Mouse (Mus musculus) lung, adult 2 months (tissue): ENCODE data around the gene Cep57l1. TPM values are rescaled to one million over a fixed set of nuclear protein-coding genes. Genes with fewer than 3 reads are reported as not detected.
A peak's percentile ranks its signal among the peaks of the same experiment; 100 is the strongest.

Experiments
- DNase-seq: peaks from one replicate; pipeline ENCODE4 v3.0.0; 2022
- H3K4me1 ChIP-seq: fragments of 200-500 bp; 2 replicates; pipeline ENCODE4 v1.6.1; 2011; ENCODE audit warnings: low read length; ENCODE audit not compliant: control insufficient read depth, insufficient read depth
- H3K4me3 ChIP-seq: fragments of 200-500 bp; replicated peaks from 2 replicates; pipeline ENCODE3; 2011; ENCODE audit warnings: low read depth, mild to moderate bottlenecking, control low read depth, low read length; ENCODE audit errors: extremely low read depth
- CTCF ChIP-seq: fragments of 200-500 bp; IDR thresholded peaks from 2 replicates; pipeline ENCODE4 v1.5.1; 2011; ENCODE audit warnings: mild to moderate bottlenecking, low read length, control low read depth; ENCODE audit not compliant: insufficient read depth
- POLR2A ChIP-seq: fragments of 200-500 bp; IDR thresholded peaks from 2 replicates; pipeline ENCODE4 v1.6.1; 2011; ENCODE audit warnings: low read depth, mild to moderate bottlenecking, control low read depth, low read length, borderline replicate concordance; ENCODE audit errors: extremely low read depth
- WGBS: fragments of 180-500 bp; shearing (Covaris S2); methylation state at CpG from one replicate; pipeline ENCODE4 v1.1.7; 2018; 5-methylcytosine and 5-hydroxymethylcytosine counted together
- polyA plus RNA-seq: library from polyadenylated mRNA; depleted of rRNA; stranded (reverse); fragments of >200 nt; gene quantifications from 2 replicates; pipeline ENCODE4 v1.2.3, GENCODE M21; 2012; rRNA removed

Cep57l1 gene
- 0.79 and 1.4 TPM in 2 replicates for polyA plus RNA-seq

DNA sequence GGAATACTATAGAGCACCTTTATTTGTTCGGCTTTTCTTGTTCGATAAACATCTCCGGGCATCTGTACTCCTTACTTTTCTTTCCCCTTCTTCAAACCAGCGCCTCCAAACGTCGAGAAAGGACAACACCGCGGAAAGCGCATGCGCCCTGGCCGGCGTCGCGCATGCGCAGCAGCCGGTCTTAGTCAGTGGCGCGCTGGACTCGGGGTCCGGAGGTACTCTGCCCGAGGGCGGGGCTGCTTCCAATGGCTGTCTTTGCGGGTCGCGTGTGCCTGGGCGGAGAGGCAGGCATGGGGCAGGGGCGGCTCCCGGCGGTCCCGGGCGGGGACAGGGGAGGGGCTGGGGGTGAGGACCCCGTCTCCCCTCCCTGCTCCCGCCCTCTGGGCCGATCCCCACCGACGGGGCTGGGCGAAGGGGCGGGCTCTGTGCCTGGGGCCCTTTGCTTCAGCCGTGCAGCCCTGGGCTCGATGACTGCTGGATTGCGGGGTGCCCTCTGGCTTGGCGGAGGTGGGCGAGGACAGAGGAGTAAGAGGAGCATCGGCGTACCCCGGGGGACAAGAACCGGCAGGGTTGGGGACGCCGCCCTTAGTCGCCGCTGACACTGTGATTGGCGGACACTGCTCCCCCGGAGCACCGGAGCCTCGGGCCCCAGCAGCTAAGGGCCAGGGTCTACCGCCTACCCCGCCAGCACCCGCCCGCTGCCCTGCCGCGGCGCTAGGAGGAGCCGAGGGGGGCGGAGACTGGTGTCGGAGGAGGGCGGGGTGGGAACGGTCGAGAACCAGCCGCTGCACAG lies at the start of gene Cep57l1, which contains the start of gene Sesn1:
TSS of gene Cep57l1 (minus strand) at position 101 of the 793 bp plus-strand sequence.
TSS of gene Sesn1 (plus strand) at position 165 of the 793 bp plus-strand sequence.
- under 1% methylated on average over 69 of the region's 69 CpGs for WGBS

DNA sequence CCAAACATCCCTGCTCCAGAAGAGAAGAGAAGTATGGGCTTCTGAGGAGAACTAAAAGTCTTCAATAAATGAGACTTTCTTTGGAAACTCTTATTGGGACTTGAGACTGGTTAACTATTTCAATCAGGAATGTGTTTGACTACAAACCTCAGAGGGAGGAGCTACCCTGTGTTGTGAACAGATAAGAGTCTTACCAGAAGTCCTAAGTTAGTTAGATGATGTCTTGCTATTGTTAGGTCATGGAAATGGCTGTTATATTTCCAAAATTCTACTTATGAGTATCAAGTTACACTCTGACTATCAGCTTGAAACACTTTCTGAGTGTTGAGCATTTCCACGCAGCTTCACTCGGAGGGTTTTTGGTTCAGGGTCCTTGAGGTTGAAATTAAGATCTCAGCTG lies 39.0 kb upstream of the Cep57l1 start:
- Histone ChIP-seq H3K4me1 (no peaks in the 10 kb centered on the region), H3K4me3 (no peak overlapping the region)
- TF ChIP-seq POLR2A (no peak), CTCF (no peak)
- no peak for DNase-seq
- 79% methylated on average over 2 of the region's 2 CpGs for WGBS

More for the DNA sequence above, at the start of gene Cep57l1, which contains the start of gene Sesn1:
- TF ChIP-seq POLR2A (peak; percentile 43; the same call in 1 of the 2 replicates), CTCF (no peak)
- peak within 1 kb of the TSS; percentile 86 for H3K4me3 ChIP-seq
- peak; percentile 90 for DNase-seq
- H3K4me1 ChIP-seq = peaks cover 16% of the 10 kb centered on the region; the same call in 1 of the 2 replicates

GRCm38 (mm10) chr10:41847737-41848136 lies 38.1 kb upstream of the Cep57l1 start:
- Histone ChIP-seq H3K4me1 (no peaks in the 10 kb centered on the region), H3K4me3 (no peak overlapping the region)
- DNase-seq = no peak
- no peak for TF ChIP-seq POLR2A
- TF ChIP-seq CTCF = no peak
- 88% methylated on average over 8 of the region's 8 CpGs for WGBS

DNA sequence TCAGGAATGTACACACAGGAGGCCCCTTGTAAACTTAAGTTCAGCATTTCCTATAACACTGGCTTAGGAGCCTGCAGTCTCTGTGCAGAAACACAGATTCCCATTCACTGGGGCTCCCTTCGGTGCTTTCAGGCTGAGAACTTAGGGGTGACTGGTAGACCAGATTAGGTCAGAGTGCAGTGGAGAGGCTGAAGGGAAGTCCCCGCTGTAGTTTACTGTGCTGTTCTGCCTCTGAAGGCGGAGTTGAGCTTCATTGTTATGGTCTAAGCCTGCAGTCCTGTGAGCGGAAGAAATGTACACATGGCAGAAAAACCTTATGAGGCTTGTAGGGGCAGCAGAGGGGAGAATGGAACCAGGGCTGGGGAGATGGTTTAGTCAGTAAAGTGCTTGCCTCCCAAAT lies 29.2 kb upstream of the Cep57l1 start:
- 68% methylated on average over 4 of the region's 4 CpGs for WGBS
- DNase-seq = no peak
- TF ChIP-seq POLR2A (no peak), CTCF (no peak)
- Histone ChIP-seq H3K4me3 (no peak overlapping the region), H3K4me1 (no peaks in the 10 kb centered on the region)

- H3K4me3 ChIP-seq = no peak overlapping the region
- no peak for DNase-seq
- peaks cover 3% of the 10 kb centered on the region for H3K4me1 ChIP-seq
- WGBS = 83% methylated on average over 2 of the region's 2 CpGs
- no peak for TF ChIP-seq POLR2A
- TF ChIP-seq CTCF = peak; percentile 23; the same call in 1 of the 2 replicates
These were observed 24.5 kb upstream of the Cep57l1 start for GRCm38 (mm10) chr10:41834131-41834530.

DNA sequence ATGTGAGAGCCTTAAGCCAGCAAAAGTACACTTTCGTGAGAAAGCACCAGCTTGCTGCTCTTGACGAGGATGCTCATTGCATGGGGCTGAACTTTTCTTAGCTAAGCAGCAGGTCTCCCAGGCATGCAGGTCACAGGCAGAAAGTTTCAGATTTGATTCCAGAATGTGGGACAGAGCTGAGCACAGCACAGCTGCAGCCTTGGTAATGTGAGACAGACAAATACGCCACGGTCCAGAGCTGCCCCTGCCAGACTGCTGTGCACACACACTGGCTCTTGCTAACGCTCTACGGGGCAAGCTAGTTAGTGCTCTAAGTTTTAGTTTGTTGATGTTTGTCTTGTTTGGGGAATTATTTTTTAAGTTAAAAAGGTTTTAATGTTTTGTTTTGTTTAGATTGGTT lies 22.5 kb upstream of the Cep57l1 start:
- Histone ChIP-seq H3K4me1 (peaks cover 3% of the 10 kb centered on the region), H3K4me3 (no peak overlapping the region)
- WGBS = 72% methylated on average over 6 of the region's 6 CpGs
- no peak for DNase-seq
- TF ChIP-seq CTCF (no peak), POLR2A (no peak)

- H3K4me3 ChIP-seq = no peak overlapping the region
- TF ChIP-seq CTCF = peak; percentile 65
- TF ChIP-seq POLR2A = no peak
- H3K4me1 ChIP-seq = peaks cover 3% of the 10 kb centered on the region
- DNase-seq = peak; percentile 59
- 54% methylated on average over 9 of the region's 9 CpGs for WGBS
These were observed 21.3 kb upstream of the Cep57l1 start for GRCm38 (mm10) chr10:41830851-41831522.

DNA sequence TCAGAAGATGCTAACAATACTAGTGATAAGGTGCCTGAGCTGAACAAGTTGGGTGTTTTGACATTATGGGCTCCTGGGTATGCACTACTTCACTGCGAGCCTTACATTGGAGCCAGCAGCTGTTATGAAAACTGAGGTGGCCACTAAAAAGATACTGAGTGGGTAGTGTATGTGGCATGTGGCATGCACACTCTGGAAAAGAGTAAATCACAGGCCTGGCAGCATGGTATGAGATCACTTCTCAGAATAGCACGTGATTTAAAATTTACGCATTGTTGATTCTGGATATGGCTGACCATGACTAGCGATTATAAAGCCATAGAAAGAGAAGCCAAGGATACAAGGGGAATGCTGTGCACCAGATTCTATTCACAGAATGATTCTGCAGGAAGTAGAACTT lies 20.8 kb upstream of the Cep57l1 start:
- Histone ChIP-seq H3K4me3 (no peak overlapping the region), H3K4me1 (peaks cover 3% of the 10 kb centered on the region)
- TF ChIP-seq CTCF (no peak), POLR2A (no peak)
- DNase-seq = no peak
- WGBS = 59% methylated on average over 4 of the region's 4 CpGs

GRCm38 (mm10) chr10:41829980-41830379 lies 20.3 kb upstream of the Cep57l1 start:
- 91% methylated on average over 2 of the region's 2 CpGs for WGBS
- no peak for TF ChIP-seq CTCF
- TF ChIP-seq POLR2A = no peak
- no peak overlapping the region for H3K4me3 ChIP-seq
- peaks cover 3% of the 10 kb centered on the region for H3K4me1 ChIP-seq
- no peak for DNase-seq
